Mouse (Mus musculus): ENCODE results near the gene Igfbpl1. TPM values are rescaled to one million over a fixed set of nuclear protein-coding genes. Genes with fewer than 3 reads are reported as not detected.

Igfbpl1 gene
- total RNA-seq, 1 experiment, result 4.1 TPM

DNA sequence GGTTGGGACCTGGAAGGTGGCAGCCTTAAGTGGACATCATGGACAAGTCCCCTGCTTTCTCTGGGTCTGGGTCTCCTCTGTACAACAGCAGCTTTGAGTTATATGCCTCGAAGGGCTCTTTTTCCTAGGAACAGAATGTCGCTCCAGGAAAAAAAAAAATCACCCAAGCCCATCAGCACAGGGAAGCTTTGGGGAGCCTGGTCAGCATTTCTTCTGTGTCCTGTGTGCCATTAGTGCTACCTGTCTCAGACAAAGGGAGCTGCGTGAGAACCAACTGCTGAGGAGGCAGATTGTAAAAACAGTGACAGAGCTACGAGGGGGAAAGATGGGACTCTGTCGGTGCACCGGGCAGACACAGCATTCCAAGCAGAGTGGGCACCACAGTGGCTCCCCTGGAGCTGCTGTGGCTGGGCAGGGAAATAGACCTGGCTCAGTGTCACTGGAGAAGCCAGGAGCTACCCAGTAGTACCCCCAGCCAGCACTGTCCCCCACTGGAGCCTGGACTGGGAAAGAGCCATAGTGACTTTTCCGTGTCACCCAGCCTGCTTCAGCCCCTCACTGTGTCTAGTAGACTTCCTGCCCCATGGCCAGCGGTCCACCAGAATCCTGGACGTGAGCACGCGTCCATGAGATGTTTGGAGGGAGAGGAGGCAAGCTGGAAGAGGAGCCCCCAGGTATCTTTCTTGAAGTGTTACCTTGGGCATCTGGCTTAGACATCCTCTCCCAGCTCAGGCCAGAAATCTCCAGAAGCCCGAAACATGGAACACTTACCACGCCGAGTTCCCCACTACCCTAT lies 1.8 kb downstream of the Igfbpl1 start:
- no peaks in the 10 kb centered on the region for H3K9me3 ChIP-seq (ENCODE audit: control insufficient read depth, insufficient read depth, low read depth, low read length)
- H3K36me3 ChIP-seq (ENCODE audit: control insufficient read depth, insufficient read depth, low read length, poor library complexity, severe bottlenecking), result no peaks in the 10 kb centered on the region
- H3K9ac ChIP-seq (ENCODE audit: insufficient read depth, low read depth, low read length, poor library complexity, severe bottlenecking), result no peak overlapping the region
- TF ChIP-seq ZNF384 (IDR thresholded peaks at IDR 0.05; ENCODE audit: low read depth, low read length) (no peak), MAFK (IDR thresholded peaks at IDR 0.05; ENCODE audit: insufficient read depth, low read depth, low read length) (no peak), CHD2 (IDR thresholded peaks at IDR 0.05; ENCODE audit: low read depth, low read length) (no peak), ZC3H11A (IDR thresholded peaks at IDR 0.05; ENCODE audit: borderline replicate concordance, low read depth, low read length) (no peak), HCFC1 (IDR thresholded peaks at IDR 0.05; ENCODE audit: borderline replicate concordance, insufficient read depth, low read length) (no peak)
- DNase-seq (ENCODE audit: low read depth, low spot score), result no peak
- in situ Hi-C loops (cut with MboI; ENCODE audit: low sequenced_read_pairs in 2 of 2, unreplicated experiment in 2 of 2), result no loop called here
- peaks cover 0 to 6% of the 10 kb centered on the region in 2 experiments; a peak in 1 of 4 replicates for H3K4me1 ChIP-seq (ENCODE audit: control insufficient read depth in 2 of 2, insufficient read depth in 2 of 2, low read length in 2 of 2, poor library complexity in 1 of 2)
- no peak overlapping the region for H3K4me3 ChIP-seq (ENCODE audit: insufficient read depth in 1 of 2, low read depth in 1 of 2, low read length in 2 of 2, poor library complexity in 1 of 2, severe bottlenecking in 1 of 2)
- H3K27ac ChIP-seq (ENCODE audit: insufficient read depth, low read depth, low read length, poor library complexity, severe bottlenecking), result no peak overlapping the region

DNA sequence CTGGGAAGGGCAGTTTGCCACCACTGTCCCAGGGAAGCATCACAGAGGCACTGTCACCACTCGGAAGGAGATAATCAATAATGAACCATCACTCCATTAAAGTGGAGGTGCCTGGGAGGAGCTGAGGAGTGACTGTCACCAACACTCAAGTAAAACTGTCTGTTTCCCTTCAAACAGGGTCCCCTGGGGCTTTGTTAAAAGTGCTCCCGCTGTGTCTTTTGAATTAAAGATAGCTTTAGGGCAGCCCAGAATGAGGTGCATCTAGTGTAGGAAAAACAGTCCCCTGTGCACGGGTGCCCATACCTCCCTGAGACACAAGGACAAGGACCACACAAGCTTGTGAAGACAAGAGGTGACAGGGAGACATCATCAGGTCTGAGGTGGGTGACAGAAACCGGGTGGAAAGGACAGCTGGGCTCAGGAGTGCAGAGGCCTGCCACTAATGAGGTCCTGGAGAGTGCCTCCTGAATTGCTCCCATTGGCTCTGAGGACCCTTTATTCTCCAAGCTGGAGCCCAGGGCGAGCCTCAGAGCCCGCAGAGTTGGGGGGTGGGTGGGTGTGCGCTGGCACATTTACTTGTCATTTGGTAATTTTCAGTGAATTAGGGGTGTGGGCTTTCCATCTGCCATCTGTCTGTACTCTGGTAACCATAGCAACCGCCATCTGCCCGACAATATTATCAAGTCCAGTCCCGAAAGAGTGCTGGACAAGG lies 2.5 kb downstream of the Igfbpl1 start:
- no peak overlapping the region for H3K4me3 ChIP-seq (ENCODE audit: insufficient read depth in 1 of 2, low read depth in 1 of 2, low read length in 2 of 2, poor library complexity in 1 of 2, severe bottlenecking in 1 of 2)
- TF ChIP-seq MAFK (IDR thresholded peaks at IDR 0.05; ENCODE audit: insufficient read depth, low read depth, low read length) (no peak), CHD2 (IDR thresholded peaks at IDR 0.05; ENCODE audit: low read depth, low read length) (no peak), ZNF384 (IDR thresholded peaks at IDR 0.05; ENCODE audit: low read depth, low read length) (no peak), HCFC1 (IDR thresholded peaks at IDR 0.05; ENCODE audit: borderline replicate concordance, insufficient read depth, low read length) (no peak), ZC3H11A (IDR thresholded peaks at IDR 0.05; ENCODE audit: borderline replicate concordance, low read depth, low read length) (no peak)
- no peak overlapping the region for H3K9ac ChIP-seq (ENCODE audit: insufficient read depth, low read depth, low read length, poor library complexity, severe bottlenecking)
- no peak for DNase-seq (ENCODE audit: low read depth, low spot score)
- H3K36me3 ChIP-seq (ENCODE audit: control insufficient read depth, insufficient read depth, low read length, poor library complexity, severe bottlenecking), result no peaks in the 10 kb centered on the region
- no peak overlapping the region for H3K27ac ChIP-seq (ENCODE audit: insufficient read depth, low read depth, low read length, poor library complexity, severe bottlenecking)
- in situ Hi-C loops (cut with MboI; ENCODE audit: low sequenced_read_pairs in 2 of 2, unreplicated experiment in 2 of 2), result no loop called here
- H3K9me3 ChIP-seq (ENCODE audit: control insufficient read depth, insufficient read depth, low read depth, low read length), result no peaks in the 10 kb centered on the region
- peaks cover 0 to 6% of the 10 kb centered on the region in 2 experiments; a peak in 1 of 4 replicates for H3K4me1 ChIP-seq (ENCODE audit: control insufficient read depth in 2 of 2, insufficient read depth in 2 of 2, low read length in 2 of 2, poor library complexity in 1 of 2)

- H3K4me1 ChIP-seq (ENCODE audit: control insufficient read depth in 2 of 2, insufficient read depth in 2 of 2, low read length in 2 of 2, poor library complexity in 1 of 2), result peaks cover 0 to 14% of the 10 kb centered on the region in 2 experiments; a peak in 2 of 4 replicates
- no peaks in the 10 kb centered on the region for H3K36me3 ChIP-seq (ENCODE audit: control insufficient read depth, insufficient read depth, low read length, poor library complexity, severe bottlenecking)
- in situ Hi-C loops (cut with MboI; ENCODE audit: low sequenced_read_pairs in 2 of 2, unreplicated experiment in 2 of 2), result no loop called here
- DNase-seq (ENCODE audit: low read depth, low spot score), result no peak
- no peak overlapping the region for H3K9ac ChIP-seq (ENCODE audit: insufficient read depth, low read depth, low read length, poor library complexity, severe bottlenecking)
- TF ChIP-seq ZNF384 (IDR thresholded peaks at IDR 0.05; ENCODE audit: low read depth, low read length), result no peak
- no peak for TF ChIP-seq ZC3H11A (IDR thresholded peaks at IDR 0.05; ENCODE audit: borderline replicate concordance, low read depth, low read length)
- TF ChIP-seq MAFK (IDR thresholded peaks at IDR 0.05; ENCODE audit: insufficient read depth, low read depth, low read length), result no peak
- TF ChIP-seq CHD2 (IDR thresholded peaks at IDR 0.05; ENCODE audit: low read depth, low read length), result no peak
- TF ChIP-seq HCFC1 (IDR thresholded peaks at IDR 0.05; ENCODE audit: borderline replicate concordance, insufficient read depth, low read length), result no peak
- H3K4me3 ChIP-seq (ENCODE audit: insufficient read depth in 1 of 2, low read depth in 1 of 2, low read length in 2 of 2, poor library complexity in 1 of 2, severe bottlenecking in 1 of 2), result no peak overlapping the region
- H3K9me3 ChIP-seq (ENCODE audit: control insufficient read depth, insufficient read depth, low read depth, low read length), result no peaks in the 10 kb centered on the region
- no peak overlapping the region for H3K27ac ChIP-seq (ENCODE audit: insufficient read depth, low read depth, low read length, poor library complexity, severe bottlenecking)
Measured at GRCm38 (mm10) chr4:45822781-45823575, 3.7 kb downstream of the Igfbpl1 start.

DNA sequence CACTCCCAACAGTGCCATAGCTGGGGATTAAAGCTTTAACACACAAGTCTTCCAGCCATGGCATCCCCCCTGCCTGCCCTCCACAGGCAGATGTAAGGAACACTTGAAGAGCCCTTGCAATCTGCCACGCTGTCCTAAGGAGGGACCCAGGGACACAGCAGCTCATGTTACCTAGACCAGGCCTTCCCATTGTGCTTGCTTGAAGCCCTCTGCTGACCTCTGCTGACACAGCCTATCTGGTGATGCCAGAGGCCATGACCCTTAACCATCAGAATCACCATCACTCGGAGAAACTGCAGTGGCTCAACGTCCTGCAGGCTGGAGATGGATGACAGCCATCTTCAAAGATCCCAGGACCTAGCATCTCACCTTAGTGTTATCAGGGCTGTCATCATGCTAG lies 4.7 kb downstream of the Igfbpl1 start:
- Histone ChIP-seq H3K9ac (ENCODE audit: insufficient read depth, low read depth, low read length, poor library complexity, severe bottlenecking) (no peak overlapping the region), H3K4me1 (ENCODE audit: control insufficient read depth in 2 of 2, insufficient read depth in 2 of 2, low read length in 2 of 2, poor library complexity in 1 of 2) (peaks cover 0 to 14% of the 10 kb centered on the region in 2 experiments; a peak in 3 of 4 replicates), H3K36me3 (ENCODE audit: control insufficient read depth, insufficient read depth, low read length, poor library complexity, severe bottlenecking) (no peaks in the 10 kb centered on the region), H3K9me3 (ENCODE audit: control insufficient read depth, insufficient read depth, low read depth, low read length) (no peaks in the 10 kb centered on the region), H3K27ac (ENCODE audit: insufficient read depth, low read depth, low read length, poor library complexity, severe bottlenecking) (no peak overlapping the region), H3K4me3 (ENCODE audit: insufficient read depth in 1 of 2, low read depth in 1 of 2, low read length in 2 of 2, poor library complexity in 1 of 2, severe bottlenecking in 1 of 2) (no peak overlapping the region)
- TF ChIP-seq MAFK (IDR thresholded peaks at IDR 0.05; ENCODE audit: insufficient read depth, low read depth, low read length) (no peak), ZC3H11A (IDR thresholded peaks at IDR 0.05; ENCODE audit: borderline replicate concordance, low read depth, low read length) (no peak), ZNF384 (IDR thresholded peaks at IDR 0.05; ENCODE audit: low read depth, low read length) (no peak), HCFC1 (IDR thresholded peaks at IDR 0.05; ENCODE audit: borderline replicate concordance, insufficient read depth, low read length) (no peak), CHD2 (IDR thresholded peaks at IDR 0.05; ENCODE audit: low read depth, low read length) (no peak)
- in situ Hi-C loops (cut with MboI; ENCODE audit: low sequenced_read_pairs in 2 of 2, unreplicated experiment in 2 of 2), result no loop called here
- DNase-seq (ENCODE audit: low read depth, low spot score), result no peak
